Mouse (Mus musculus): ENCODE measurements around the gene Runx1. TPM values are rescaled to one million over a fixed set of nuclear protein-coding genes. Genes with fewer than 3 reads are reported as not detected.

The Runx1 gene
- 5.1 and 5.3 TPM in 2 replicates for polyA plus RNA-seq (2015; fragmentation: Nextera tagmentation; extraction: Ambion mirVana)

GRCm38 (mm10) chr16:92825908-92826650 is at the start of gene Runx1:
Gene Runx1, minus strand, starts transcription at chr16:92826149.
- no peak within 1 kb of the TSS for H3K4me2 ChIP-seq (replicated peaks)
- no peaks in the 10 kb centered on the region for H3K9me3 ChIP-seq
- WGBS, result 86% methylated on average over 11 of the region's 11 CpGs
- H3K27me3 ChIP-seq, result peaks cover 24% of the 10 kb centered on the region
- H3K9ac ChIP-seq, result peak within 1 kb of the TSS; percentile 5; the same call in 1 of the 2 replicates
- ATAC-seq (ENCODE audit: low FRiP score, low read depth), result no peak
- H3K27ac ChIP-seq, result no peak within 1 kb of the TSS
- H3K4me1 ChIP-seq, result peaks cover 31% of the 10 kb centered on the region
- H3K36me3 ChIP-seq, result no peaks in the 10 kb centered on the region
- no peak within 1 kb of the TSS for H3K4me3 ChIP-seq

GRCm38 (mm10) chr16:92874015-92874414 is 48.1 kb upstream of the Runx1 start:
- H3K4me2 ChIP-seq (replicated peaks), result no peak overlapping the region
- no peaks in the 10 kb centered on the region for H3K27me3 ChIP-seq
- H3K4me1 ChIP-seq, result no peaks in the 10 kb centered on the region
- no peak overlapping the region for H3K27ac ChIP-seq
- no peaks in the 10 kb centered on the region for H3K9me3 ChIP-seq
- no peaks in the 10 kb centered on the region for H3K36me3 ChIP-seq
- WGBS, result 84% methylated on average over 3 of the region's 3 CpGs
- no peak for ATAC-seq (ENCODE audit: low FRiP score, low read depth)
- H3K9ac ChIP-seq, result no peak overlapping the region
- no peak overlapping the region for H3K4me3 ChIP-seq

GRCm38 (mm10) chr16:92871728-92872127 is 45.8 kb upstream of the Runx1 start:
- Histone ChIP-seq H3K4me1 (no peaks in the 10 kb centered on the region), H3K4me2 (replicated peaks) (no peak overlapping the region), H3K4me3 (no peak overlapping the region), H3K9ac (no peak overlapping the region), H3K27ac (no peak overlapping the region), H3K9me3 (peaks cover 5% of the 10 kb centered on the region; the same call in 1 of the 2 replicates), H3K36me3 (no peaks in the 10 kb centered on the region), H3K27me3 (no peaks in the 10 kb centered on the region)
- 88% methylated on average over 11 of the region's 11 CpGs for WGBS
- no peak for ATAC-seq (ENCODE audit: low FRiP score, low read depth)

GRCm38 (mm10) chr16:92868550-92868949 is 42.6 kb upstream of the Runx1 start:
- Histone ChIP-seq H3K4me2 (replicated peaks) (no peak overlapping the region), H3K9me3 (peaks cover 5% of the 10 kb centered on the region; the same call in 1 of the 2 replicates), H3K4me1 (no peaks in the 10 kb centered on the region), H3K27ac (no peak overlapping the region), H3K27me3 (no peaks in the 10 kb centered on the region), H3K9ac (no peak overlapping the region), H3K4me3 (no peak overlapping the region), H3K36me3 (no peaks in the 10 kb centered on the region)
- ATAC-seq (ENCODE audit: low FRiP score, low read depth), result no peak
- 91% methylated on average over 4 of the region's 4 CpGs for WGBS

DNA sequence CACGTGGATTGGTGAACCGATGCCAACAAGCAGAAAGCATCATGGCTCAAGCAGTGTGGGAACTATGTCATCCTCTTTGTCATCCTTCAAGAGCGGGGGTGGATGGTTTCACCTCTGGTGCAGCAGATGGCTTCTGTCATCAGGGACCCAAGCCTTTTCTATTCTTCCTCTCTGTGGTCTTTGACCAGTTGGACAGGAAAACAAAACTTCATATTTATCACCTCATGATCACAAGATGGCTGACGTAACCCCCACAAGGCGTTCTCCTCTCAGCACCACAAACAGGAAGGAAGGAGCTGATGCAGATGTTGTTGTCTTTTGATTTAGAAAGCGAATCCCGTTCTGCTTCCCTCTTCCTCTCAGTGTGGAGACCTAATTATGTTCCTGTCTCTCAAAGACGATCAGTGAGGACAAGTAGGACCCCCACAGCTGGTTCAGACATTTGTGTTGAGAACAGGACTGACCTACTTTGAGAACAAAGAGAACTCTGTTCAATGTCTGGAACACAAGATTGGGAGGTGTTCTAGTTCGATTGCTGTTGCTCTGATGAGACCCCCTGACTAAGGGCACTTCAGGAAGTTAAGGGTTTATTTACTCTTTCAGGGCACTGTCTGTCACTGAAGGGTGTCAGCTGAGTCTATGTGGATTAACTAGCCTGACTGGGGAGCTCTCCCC is 41.4 kb upstream of the Runx1 start:
- Histone ChIP-seq H3K36me3 (no peaks in the 10 kb centered on the region), H3K4me2 (replicated peaks) (no peak overlapping the region), H3K27ac (no peak overlapping the region), H3K9me3 (peaks cover 5% of the 10 kb centered on the region; the same call in 1 of the 2 replicates), H3K9ac (no peak overlapping the region), H3K4me1 (no peaks in the 10 kb centered on the region), H3K27me3 (no peaks in the 10 kb centered on the region), H3K4me3 (no peak overlapping the region)
- 79% methylated on average over 9 of the region's 9 CpGs for WGBS
- no peak for ATAC-seq (ENCODE audit: low FRiP score, low read depth)

- Histone ChIP-seq H3K36me3 (no peaks in the 10 kb centered on the region), H3K9ac (no peak overlapping the region), H3K4me2 (replicated peaks) (no peak overlapping the region), H3K27ac (no peak overlapping the region), H3K4me1 (no peaks in the 10 kb centered on the region), H3K4me3 (no peak overlapping the region), H3K9me3 (peaks cover 5% of the 10 kb centered on the region; the same call in 1 of the 2 replicates), H3K27me3 (no peaks in the 10 kb centered on the region)
- ATAC-seq (ENCODE audit: low FRiP score, low read depth), result no peak
- WGBS, result 91% methylated on average over 3 of the region's 3 CpGs
Observed at GRCm38 (mm10) chr16:92865314-92865713, 39.4 kb upstream of the Runx1 start.

GRCm38 (mm10) chr16:92864191-92864590 is 38.2 kb upstream of the Runx1 start:
- Histone ChIP-seq H3K27ac (no peak overlapping the region), H3K4me3 (no peak overlapping the region), H3K4me2 (replicated peaks) (no peak overlapping the region), H3K9ac (no peak overlapping the region), H3K4me1 (no peaks in the 10 kb centered on the region), H3K9me3 (peaks cover 5% of the 10 kb centered on the region; the same call in 1 of the 2 replicates), H3K27me3 (no peaks in the 10 kb centered on the region), H3K36me3 (no peaks in the 10 kb centered on the region)
- ATAC-seq (ENCODE audit: low FRiP score, low read depth), result no peak
- WGBS, result 74% methylated on average over 2 of the region's 2 CpGs

GRCm38 (mm10) chr16:92863179-92863578 is 37.2 kb upstream of the Runx1 start:
- H3K27ac ChIP-seq, result no peak overlapping the region
- no peaks in the 10 kb centered on the region for H3K27me3 ChIP-seq
- H3K36me3 ChIP-seq, result no peaks in the 10 kb centered on the region
- ATAC-seq (ENCODE audit: low FRiP score, low read depth), result no peak
- H3K4me3 ChIP-seq, result no peak overlapping the region
- no peak overlapping the region for H3K4me2 ChIP-seq (replicated peaks)
- H3K9ac ChIP-seq, result no peak overlapping the region
- peaks cover 5% of the 10 kb centered on the region; the same call in 1 of the 2 replicates for H3K9me3 ChIP-seq
- no peaks in the 10 kb centered on the region for H3K4me1 ChIP-seq

- H3K4me1 ChIP-seq, result no peaks in the 10 kb centered on the region
- no peaks in the 10 kb centered on the region for H3K36me3 ChIP-seq
- no peak overlapping the region for H3K4me2 ChIP-seq (replicated peaks)
- no peak for ATAC-seq (ENCODE audit: low FRiP score, low read depth)
- no peaks in the 10 kb centered on the region for H3K27me3 ChIP-seq
- H3K9ac ChIP-seq, result no peak overlapping the region
- 64% methylated on average over 4 of the region's 4 CpGs for WGBS
- no peak overlapping the region for H3K4me3 ChIP-seq
- H3K27ac ChIP-seq, result no peak overlapping the region
- no peaks in the 10 kb centered on the region for H3K9me3 ChIP-seq
Observed at GRCm38 (mm10) chr16:92862430-92862829, 36.5 kb upstream of the Runx1 start.

- H3K4me1 ChIP-seq, result no peaks in the 10 kb centered on the region
Observed at GRCm38 (mm10) chr16:92861571-92861970, 35.6 kb upstream of the Runx1 start.

DNA sequence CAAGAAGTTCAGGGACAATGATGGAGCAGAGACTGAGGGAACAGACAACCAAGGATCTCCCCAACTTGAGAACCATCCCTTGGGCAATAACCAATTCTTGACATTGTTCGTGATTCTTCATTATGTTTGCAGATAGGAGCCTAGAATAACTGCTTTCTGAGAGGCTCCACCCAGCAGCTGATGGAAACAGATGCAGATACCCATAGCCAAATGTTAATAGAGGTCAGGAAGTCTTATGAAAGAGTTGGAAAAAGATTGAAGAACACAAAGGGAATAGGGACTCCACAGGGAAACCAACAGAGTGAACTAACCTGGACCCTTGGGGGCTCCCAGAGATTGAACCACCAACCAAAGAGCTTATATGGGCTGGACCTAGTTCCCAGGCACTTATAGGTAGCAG is 34.7 kb upstream of the Runx1 start:
- Histone ChIP-seq H3K36me3 (no peaks in the 10 kb centered on the region), H3K4me1 (no peaks in the 10 kb centered on the region), H3K9ac (no peak overlapping the region), H3K27me3 (no peaks in the 10 kb centered on the region), H3K4me3 (no peak overlapping the region), H3K4me2 (replicated peaks) (no peak overlapping the region), H3K9me3 (no peaks in the 10 kb centered on the region), H3K27ac (no peak overlapping the region)
- ATAC-seq (ENCODE audit: low FRiP score, low read depth), result no peak
- 84% methylated on average over 1 of the region's 1 CpGs for WGBS

More at GRCm38 (mm10) chr16:92861571-92861970, 35.6 kb upstream of the Runx1 start:
- no peak overlapping the region for H3K4me2 ChIP-seq (replicated peaks)
- H3K4me3 ChIP-seq, result no peak overlapping the region
- H3K36me3 ChIP-seq, result no peaks in the 10 kb centered on the region
- H3K9me3 ChIP-seq, result no peaks in the 10 kb centered on the region
- H3K9ac ChIP-seq, result no peak overlapping the region
- H3K27me3 ChIP-seq, result no peaks in the 10 kb centered on the region
- H3K27ac ChIP-seq, result no peak overlapping the region
- 77% methylated on average over 2 of the region's 2 CpGs for WGBS
- no peak for ATAC-seq (ENCODE audit: low FRiP score, low read depth)

GRCm38 (mm10) chr16:92856779-92857178 is 30.8 kb upstream of the Runx1 start:
- WGBS, result 47% methylated on average over 3 of the region's 3 CpGs
- H3K4me2 ChIP-seq (replicated peaks), result no peak overlapping the region
- ATAC-seq (ENCODE audit: low FRiP score, low read depth), result no peak
- H3K36me3 ChIP-seq, result no peaks in the 10 kb centered on the region
- no peak overlapping the region for H3K27ac ChIP-seq
- no peaks in the 10 kb centered on the region for H3K27me3 ChIP-seq
- H3K4me1 ChIP-seq, result no peaks in the 10 kb centered on the region
- no peak overlapping the region for H3K4me3 ChIP-seq
- H3K9ac ChIP-seq, result no peak overlapping the region
- no peaks in the 10 kb centered on the region for H3K9me3 ChIP-seq

Data from limb, embryonic 13.5 days (tissue).